Comparison of ENCODE assay signal across 12 mouse cellular contexts in genomic region chr3:38860683-38861082, GRCm38 (mm10). TPM values are rescaled to one million over a fixed set of nuclear protein-coding genes. Genes with fewer than 3 reads are reported as not detected.
DNase-seq lines count a peak whose midpoint lies in the region; ATAC-seq and TF ChIP-seq lines count a peak whose summit lies in the region.
"Had no signal": no experiment of that assay in that cellular context is flagged by ENCODE, and none has a peak within 500 bp of the region (broad histone marks: within the 10 kb centered on the region; RNA-seq: fewer than 3 reads in every experiment).

No protein-coding gene starts in this region.

- TF ChIP-seq EP300 in CH12.LX (IDR thresholded peaks at IDR 0.05; ENCODE audit: low read length): no peak

- in situ Hi-C loops in CH12.LX (cut with MboI; ENCODE audit: low pct_ligation_motif_present, low pct_unique_long_range_greater_than_20kb, low sequenced_read_pairs): no loop called here

- H3K36me3 ChIP-seq in hindbrain, embryonic 11.5 days (ENCODE audit: control insufficient read depth, insufficient read depth, low read length): no peaks in the 10 kb centered on the region
- H3K36me3 ChIP-seq in hindbrain, embryonic 13.5 days: no peaks in the 10 kb centered on the region
- no peaks in the 10 kb centered on the region for H3K36me3 ChIP-seq in CH12.LX (replicated peaks in 1 of 2; ENCODE audit: control insufficient read depth in 1 of 2, insufficient read depth in 1 of 2, low read length in 1 of 2)
- no peaks in the 10 kb centered on the region for H3K36me3 ChIP-seq in hindbrain, embryonic 16.5 days (ENCODE audit: control insufficient read depth, insufficient read depth, low read length)
- H3K36me3 ChIP-seq: heart, embryonic 13.5 days had no signal

- H3K9ac ChIP-seq in hindbrain, embryonic 11.5 days (ENCODE audit: low read depth, low read length): no peak overlapping the region
- H3K9ac ChIP-seq in hindbrain, embryonic 13.5 days: no peak overlapping the region
- H3K9ac ChIP-seq in CH12.LX (ENCODE audit: insufficient read depth, low read depth): no peak overlapping the region
- H3K9ac ChIP-seq in hindbrain, embryonic 16.5 days (ENCODE audit: low read depth, low read length): no peak overlapping the region
- H3K9ac ChIP-seq: heart, embryonic 13.5 days had no signal

- H3K79me2 ChIP-seq in CH12.LX (replicated peaks; ENCODE audit: control insufficient read depth, extremely low read depth, insufficient read depth, poor library complexity, severe bottlenecking): no peaks in the 10 kb centered on the region

- WGBS in hindbrain, embryonic 11.5 days: 40% methylated on average over 5 of the region's 5 CpGs
- 34% methylated on average over 5 of the region's 5 CpGs for WGBS in hindbrain, embryonic 13.5 days
- WGBS in hindbrain, embryonic 16.5 days: 30% methylated on average over 5 of the region's 5 CpGs

- H3K27ac ChIP-seq in hindbrain, embryonic 11.5 days (ENCODE audit: low read depth, low read length): no peak overlapping the region
- no peak overlapping the region for H3K27ac ChIP-seq in hindbrain, embryonic 13.5 days
- H3K27ac ChIP-seq in CH12.LX (ENCODE audit: insufficient read depth, low read depth): no peak overlapping the region
- H3K27ac ChIP-seq in hindbrain, embryonic 16.5 days (ENCODE audit: low read depth, low read length): no peak overlapping the region
- H3K27ac ChIP-seq: heart, embryonic 13.5 days had no signal

- no peak for TF ChIP-seq POLR2A in CH12.LX (IDR thresholded peaks at IDR 0.05; ENCODE audit: low read depth, low read length)

- H3K4me3 ChIP-seq in hindbrain, embryonic 11.5 days (ENCODE audit: low read depth, low read length): no peak overlapping the region
- H3K4me3 ChIP-seq in hindbrain, embryonic 13.5 days: no peak overlapping the region
- H3K4me3 ChIP-seq in CH12.LX (replicated peaks in 1 of 3; ENCODE audit: low read depth in 2 of 3, low read length in 2 of 3, poor library complexity in 1 of 3): no peak overlapping the region
- H3K4me3 ChIP-seq in hindbrain, embryonic 16.5 days (ENCODE audit: low read length): no peak overlapping the region
- H3K4me3 ChIP-seq: heart, embryonic 13.5 days; megakaryocyte, embryonic 14.5 days had no signal

- H3K4me1 ChIP-seq in hindbrain, embryonic 11.5 days (replicated peaks; ENCODE audit: control insufficient read depth, insufficient read depth, low read length): no peaks in the 10 kb centered on the region
- H3K4me1 ChIP-seq in hindbrain, embryonic 13.5 days (replicated peaks): 0 out of 2 replicates have a peak, but pooled peaks cover 2% of the 10 kb centered on the region
- peaks cover 0 to 5% of the 10 kb centered on the region in 2 experiments; a peak in 2 of 4 replicates for H3K4me1 ChIP-seq in CH12.LX (ENCODE audit: control insufficient read depth in 1 of 2, insufficient read depth in 2 of 2)
- no peaks in the 10 kb centered on the region for H3K4me1 ChIP-seq in hindbrain, embryonic 16.5 days (ENCODE audit: control insufficient read depth, insufficient read depth, low read depth, low read length)
- H3K4me1 ChIP-seq: megakaryocyte, embryonic 14.5 days had no signal

- peak; percentile 42 for TF ChIP-seq RAD21 in CH12.LX (IDR thresholded peaks at IDR 0.05; ENCODE audit: low read depth, low read length)

- H3K4me2 ChIP-seq in hindbrain, embryonic 11.5 days (replicated peaks; ENCODE audit: low read depth, low read length): no peak overlapping the region
- no peak overlapping the region for H3K4me2 ChIP-seq in hindbrain, embryonic 13.5 days
- H3K4me2 ChIP-seq in CH12.LX (ENCODE audit: insufficient read depth, low read depth, poor library complexity, severe bottlenecking): no peak overlapping the region
- no peak overlapping the region for H3K4me2 ChIP-seq in hindbrain, embryonic 16.5 days (ENCODE audit: low read length)
- H3K4me2 ChIP-seq: heart, embryonic 13.5 days had no signal

- H3K9me3 ChIP-seq in hindbrain, embryonic 11.5 days (ENCODE audit: control insufficient read depth, low read length): no peaks in the 10 kb centered on the region
- H3K9me3 ChIP-seq in hindbrain, embryonic 13.5 days: no peaks in the 10 kb centered on the region
- H3K9me3 ChIP-seq in CH12.LX (replicated peaks; ENCODE audit: low read length): no peaks in the 10 kb centered on the region
- H3K9me3 ChIP-seq in hindbrain, embryonic 16.5 days (ENCODE audit: control insufficient read depth, low read length): no peaks in the 10 kb centered on the region
- H3K9me3 ChIP-seq: heart, embryonic 13.5 days; megakaryocyte, embryonic 14.5 days had no signal

- DNase-seq in hindbrain, embryonic 11.5 days (ENCODE audit: low spot score): peak; percentile 29
- DNase-seq in CH12.LX (ENCODE audit: extremely low read depth): peak; percentile 15
- DNase-seq in adipocyte (ENCODE audit: low spot score): peak; percentile 19
- DNase-seq in c-Kit-positive CD71-positive TER-119-positive erythroid progenitor cells, embryonic 14.5 days (ENCODE audit: low spot score): no peak
- no peak for DNase-seq in cerebellum, adult 9-11 months
- DNase-seq in cerebellum, postnatal 4 days (ENCODE audit: low spot score in 2 of 2): no peak
- DNase-seq: cerebellum, postnatal 25 days; thymus, postnatal 14 days had no signal

- dilution Hi-C loops in CH12.LX (cut with MboI; ENCODE audit: extremely low pct_ligation_motif_present, extremely low pct_unique_long_range_greater_than_20kb, low sequenced_read_pairs): no loop called here

- no peaks in the 10 kb centered on the region for H3K27me3 ChIP-seq in hindbrain, embryonic 11.5 days (ENCODE audit: control insufficient read depth, insufficient read depth, low read length)
- no peaks in the 10 kb centered on the region for H3K27me3 ChIP-seq in hindbrain, embryonic 13.5 days
- H3K27me3 ChIP-seq in CH12.LX (replicated peaks): no peaks in the 10 kb centered on the region
- no peaks in the 10 kb centered on the region for H3K27me3 ChIP-seq in hindbrain, embryonic 16.5 days (replicated peaks; ENCODE audit: control insufficient read depth, insufficient read depth, low read length)
- H3K27me3 ChIP-seq: heart, embryonic 13.5 days; megakaryocyte, embryonic 14.5 days had no signal

- TF ChIP-seq CTCF in CH12.LX (conservative IDR thresholded peaks at IDR 0.05 in 1 of 2, IDR thresholded peaks at IDR 0.05 in 1 of 2; ENCODE audit: low read depth in 2 of 2, low read length in 2 of 2): peak in 1 of 2 experiments; percentile 42; a peak in 2 of 4 replicates

- ATAC-seq in hindbrain, embryonic 11.5 days (ENCODE audit: low FRiP score): no peak
- no peak for ATAC-seq in hindbrain, embryonic 13.5 days (ENCODE audit: low FRiP score)
- peak; percentile 48 for ATAC-seq in hindbrain, embryonic 16.5 days

TF ChIP-seq in CH12.LX, 34 proteins besides CTCF, POLR2A, EP300 and RAD21:
- no peak for TF ChIP-seq ZNF384 (IDR thresholded peaks at IDR 0.05; ENCODE audit: low read depth, low read length)
- TF ChIP-seq MYC (IDR thresholded peaks at IDR 0.05; ENCODE audit: low read depth, low read length): no peak
- TF ChIP-seq BHLHE40 (IDR thresholded peaks at IDR 0.05; ENCODE audit: low read depth, low read length): no peak
- TF ChIP-seq MAZ (IDR thresholded peaks at IDR 0.05; ENCODE audit: low read depth, low read length): no peak
- no peak for TF ChIP-seq ZC3H11A (IDR thresholded peaks at IDR 0.05; ENCODE audit: low read depth, low read length)
- no peak for TF ChIP-seq IRF4 (IDR thresholded peaks at IDR 0.05; ENCODE audit: low read depth, low read length)
- no peak for TF ChIP-seq MEF2A (IDR thresholded peaks at IDR 0.05; ENCODE audit: borderline replicate concordance, low read depth, low read length)
- TF ChIP-seq GABPA (IDR thresholded peaks at IDR 0.05; ENCODE audit: insufficient replicate concordance, low read depth, low read length): no peak
- no peak for TF ChIP-seq SMC3 (IDR thresholded peaks at IDR 0.05; ENCODE audit: low read depth, low read length)
- TF ChIP-seq KAT2A (IDR thresholded peaks at IDR 0.05; ENCODE audit: insufficient replicate concordance, low read length): no peak
- TF ChIP-seq USF1 (IDR thresholded peaks at IDR 0.05; ENCODE audit: low read depth, low read length): no peak
- TF ChIP-seq ZMIZ1 (IDR thresholded peaks at IDR 0.05; ENCODE audit: low read depth, low read length): no peak
- TF ChIP-seq TCF12 (IDR thresholded peaks at IDR 0.05; ENCODE audit: low read depth, low read length): no peak
- TF ChIP-seq USF2 (conservative IDR thresholded peaks at IDR 0.05; ENCODE audit: low read depth, low read length): no peak
- TF ChIP-seq MAX (IDR thresholded peaks at IDR 0.05; ENCODE audit: low read length): no peak
- no peak for TF ChIP-seq CHD1 (IDR thresholded peaks at IDR 0.05; ENCODE audit: low read depth, low read length)
- no peak for TF ChIP-seq RCOR1 (conservative IDR thresholded peaks at IDR 0.05; ENCODE audit: low read depth, low read length)
- TF ChIP-seq SIN3A (IDR thresholded peaks at IDR 0.05; ENCODE audit: low read length): no peak
TF ChIP-seq in CH12.LX: peak in this region for 0.

RNA-seq across cellular contexts. Expression of gene Fat4, which starts 26.1 kb away (rescaled TPM):
- polyA plus RNA-seq in hindbrain, embryonic 11.5 days (2014; fragmentation: Nextera tagmentation; extraction: Ambion mirVana): 13.5 and 15.2 TPM in 2 replicates
- polyA plus RNA-seq in hindbrain, embryonic 13.5 days (2015; fragmentation: Nextera tagmentation; extraction: Ambion mirVana): 9.9 and 10.0 TPM in 2 replicates
- total RNA-seq in CH12.LX (2012; rRNA removed) (not detected in 2 replicates), CH12.LX (2014; rRNA removed) (not detected in 2 replicates)
- polyA plus RNA-seq in CH12.LX (2012; ENCODE audit: insufficient read length, low read depth): not detected in 2 replicates
- 6.8 and 7.2 TPM in 2 replicates for polyA plus RNA-seq in hindbrain, embryonic 16.5 days (2015; fragmentation: Nextera tagmentation; extraction: Ambion mirVana)

Comparison
In these comparisons a context has a peak if more than half of its experiments do, and no peak if none do; other contexts are left out.
1. DNase-seq: peak in hindbrain, embryonic 11.5 days (single experiment), CH12.LX (single experiment) and adipocyte (single experiment); none in c-Kit-positive CD71-positive TER-119-positive erythroid progenitor cells, embryonic 14.5 days (single experiment), cerebellum, adult 9-11 months (single experiment) and cerebellum, postnatal 4 days (0 of 2).